Mouse (Mus musculus) stomach, postnatal 0 days (tissue): ENCODE data around the gene Kbtbd4.

Experiments
- CTCF ChIP-seq: IDR thresholded peaks from 2 replicates; pipeline ENCODE4 v1.5.1; 2016; ENCODE audit warnings: antibody characterized with exemption, low read depth, mild to moderate bottlenecking, moderate library complexity
- EP300 ChIP-seq: optimal IDR thresholded peaks from 2 replicates; pipeline ENCODE3; 2016; ENCODE audit warnings: antibody characterized with exemption

GRCm38 (mm10) chr2:90915516-90915915 lies 11.0 kb downstream of the Kbtbd4 start:
- TF ChIP-seq CTCF (no peak), EP300 (no peak)
